Mouse (Mus musculus) brain, adult 2 months (tissue): Measurements from ENCODE around the gene Mrps14.

Experiments
- DNase-seq: peaks from one replicate; pipeline ENCODE4 v3.0.0; 2011; ENCODE audit warnings: low read depth, low spot score

The Mrps14 gene

GRCm38 (mm10) chr1:160227196-160227595 is 32.2 kb downstream of the Mrps14 start:
- no peak for DNase-seq

- no peak for DNase-seq
Measured at GRCm38 (mm10) chr1:160227850-160228249, 32.8 kb downstream of the Mrps14 start.

- DNase-seq: peak; percentile 77
Measured at GRCm38 (mm10) chr1:160231013-160231412, 36.0 kb downstream of the Mrps14 start.

GRCm38 (mm10) chr1:160232113-160232512 is 37.1 kb downstream of the Mrps14 start:
- DNase-seq: no peak

- DNase-seq: no peak
Measured at GRCm38 (mm10) chr1:160233921-160234320, 38.9 kb downstream of the Mrps14 start.

- DNase-seq: peak; percentile 61
Measured at GRCm38 (mm10) chr1:160237981-160238380, 43.0 kb downstream of the Mrps14 start.

GRCm38 (mm10) chr1:160238852-160239443 is 43.9 kb downstream of the Mrps14 start:
- DNase-seq: no peak

- no peak for DNase-seq
Measured at GRCm38 (mm10) chr1:160240091-160240490, 45.1 kb downstream of the Mrps14 start.

- DNase-seq: no peak
Measured at GRCm38 (mm10) chr1:160244689-160245088, 49.7 kb downstream of the Mrps14 start.

- no peak for DNase-seq
Measured at GRCm38 (mm10) chr1:160245954-160246353, 50.9 kb downstream of the Mrps14 start.

GRCm38 (mm10) chr1:160246844-160247243 is 51.8 kb downstream of the Mrps14 start:
- DNase-seq: peak; percentile 76

GRCm38 (mm10) chr1:160247473-160247872 is 52.5 kb downstream of the Mrps14 start:
- no peak for DNase-seq

GRCm38 (mm10) chr1:160249786-160250185 is 54.8 kb downstream of the Mrps14 start:
- peak; percentile 21 for DNase-seq

GRCm38 (mm10) chr1:160250782-160251181 is 55.8 kb downstream of the Mrps14 start:
- peak; percentile 62 for DNase-seq

GRCm38 (mm10) chr1:160251388-160252007 is 56.5 kb downstream of the Mrps14 start:
- no peak for DNase-seq
